Mouse (Mus musculus) CH12.LX (cell line): ENCODE measurements around the gene Taar7a. TPM values are rescaled to one million over a fixed set of nuclear protein-coding genes. Genes with fewer than 3 reads are reported as not detected.

Experiments used
- DNase-seq: peaks from one replicate; pipeline ENCODE4 v3.0.0-alpha.2; 2013; ENCODE audit errors: extremely low read depth
- H3K27ac ChIP-seq: 2 replicates; pipeline ENCODE4 v1.5.1; 2012; ENCODE audit warnings: low read depth, mild to moderate bottlenecking, control low read depth, moderate library complexity; ENCODE audit not compliant: insufficient read depth
- H3K27me3 ChIP-seq: replicated peaks from 2 replicates; pipeline ENCODE3; 2012; ENCODE audit warnings: inconsistent platforms
- H3K36me3 ChIP-seq, 2 experiments: replicated peaks in 1 of 2; 2 replicates each; pipeline versions ENCODE3 to v1.6.1; 2012; ENCODE audit warnings: inconsistent platforms in 1 of 2, low read length in 1 of 2, mild to moderate bottlenecking in 1 of 2, mixed read lengths in 1 of 2, moderate library complexity in 1 of 2; ENCODE audit not compliant: control insufficient read depth in 1 of 2, insufficient read depth in 1 of 2
- H3K4me1 ChIP-seq, 2 experiments: 2 replicates each; pipeline ENCODE4 v1.6.1; 2012; ENCODE audit warnings: inconsistent platforms in 1 of 2, moderate library complexity in 1 of 2; ENCODE audit not compliant: insufficient read depth in 2 of 2, control insufficient read depth in 1 of 2
- H3K4me2 ChIP-seq: 2 replicates; pipeline ENCODE4 v1.6.1; 2012; ENCODE audit warnings: low read depth, mild to moderate bottlenecking, control low read depth; ENCODE audit not compliant: poor library complexity, insufficient read depth, severe bottlenecking
- H3K4me3 ChIP-seq, 3 experiments: fragments of 150-350 bp in 1 of 3; sonication (generic) in 1 of 3; replicated peaks in 1 of 3; 2 replicates each; pipeline versions ENCODE3 to v1.5.1; 2011 to 2012; ENCODE audit warnings: low read depth in 2 of 3, low read length in 2 of 3, mild to moderate bottlenecking in 2 of 3, moderate library complexity in 2 of 3, control low read depth in 1 of 3, improper control_type of control experiment in 1 of 3, inconsistent platforms in 1 of 3, mixed read lengths in 1 of 3; ENCODE audit not compliant: poor library complexity in 1 of 3
- H3K79me2 ChIP-seq: replicated peaks from 2 replicates; pipeline ENCODE4 v1.6.1; 2012; ENCODE audit warnings: mild to moderate bottlenecking, moderate library complexity; ENCODE audit not compliant: control insufficient read depth, poor library complexity, insufficient read depth, severe bottlenecking; ENCODE audit errors: extremely low read depth
- H3K9ac ChIP-seq: 2 replicates; pipeline ENCODE4 v1.6.1; 2012; ENCODE audit warnings: low read depth, mild to moderate bottlenecking, control low read depth, moderate library complexity; ENCODE audit not compliant: insufficient read depth
- H3K9me3 ChIP-seq: replicated peaks from 2 replicates; pipeline ENCODE3; 2012; ENCODE audit warnings: low read length, inconsistent platforms, mixed read lengths
- CHD1 ChIP-seq: IDR thresholded peaks from 2 replicates; pipeline ENCODE4 v1.6.1; 2012; ENCODE audit warnings: low read depth, low read length, improper control_type of control experiment, inconsistent platforms
- HCFC1 ChIP-seq: IDR thresholded peaks from 2 replicates; pipeline ENCODE4 v1.6.1; 2012; ENCODE audit warnings: low read depth, mild to moderate bottlenecking, inconsistent platforms, low read length, improper control_type of control experiment
- IRF4 ChIP-seq: IDR thresholded peaks from 2 replicates; pipeline ENCODE4 v1.6.1; 2014; ENCODE audit warnings: low read depth, mild to moderate bottlenecking, inconsistent platforms, low read length, improper control_type of control experiment
- JUN ChIP-seq: IDR thresholded peaks from 2 replicates; pipeline ENCODE4 v1.6.1; 2011; ENCODE audit warnings: low read depth, mild to moderate bottlenecking, low read length, improper control_type of control experiment, moderate library complexity; ENCODE audit not compliant: insufficient read depth
- JUND ChIP-seq: conservative IDR thresholded peaks from 2 replicates; pipeline ENCODE4 v1.6.1; 2011; ENCODE audit warnings: low read depth, low read length, improper control_type of control experiment
- MAFK ChIP-seq: IDR thresholded peaks from 2 replicates; pipeline ENCODE4 v1.6.1; 2011; ENCODE audit warnings: low read length, improper control_type of control experiment; ENCODE audit not compliant: insufficient replicate concordance
- MAX ChIP-seq: IDR thresholded peaks from 2 replicates; pipeline ENCODE4 v1.6.1; 2011; ENCODE audit warnings: low read length, improper control_type of control experiment
- MAZ ChIP-seq: IDR thresholded peaks from 2 replicates; pipeline ENCODE4 v1.6.1; 2012; ENCODE audit warnings: low read depth, mild to moderate bottlenecking, inconsistent platforms, low read length, improper control_type of control experiment, moderate library complexity
- MYC ChIP-seq: IDR thresholded peaks from 2 replicates; pipeline ENCODE4 v1.6.1; 2011; ENCODE audit warnings: low read depth, mild to moderate bottlenecking, improper control_type of control experiment, low read length
- PAX5 ChIP-seq: IDR thresholded peaks from 2 replicates; pipeline ENCODE4 v1.6.1; 2012; ENCODE audit warnings: low read length, inconsistent platforms, mixed read lengths
- RAD21 ChIP-seq: IDR thresholded peaks from 2 replicates; pipeline ENCODE4 v1.6.1; 2011; ENCODE audit warnings: low read depth, mild to moderate bottlenecking, low read length, improper control_type of control experiment, moderate library complexity
- RCOR1 ChIP-seq: conservative IDR thresholded peaks from 2 replicates; pipeline ENCODE4 v1.6.1; 2012; ENCODE audit warnings: low read depth, mild to moderate bottlenecking, inconsistent platforms, low read length, improper control_type of control experiment
- USF1 ChIP-seq: IDR thresholded peaks from 2 replicates; pipeline ENCODE4 v1.6.1; 2014; ENCODE audit warnings: low read depth, mild to moderate bottlenecking, inconsistent platforms, low read length, improper control_type of control experiment
- USF2 ChIP-seq: conservative IDR thresholded peaks from 2 replicates; pipeline ENCODE4 v1.6.1; 2011; ENCODE audit warnings: low read depth, low read length, improper control_type of control experiment
- ZKSCAN1 ChIP-seq: IDR thresholded peaks from 2 replicates; pipeline ENCODE4 v1.6.1; 2012; ENCODE audit warnings: low read depth, inconsistent platforms, low read length, improper control_type of control experiment, borderline replicate concordance
- ZMIZ1 ChIP-seq: IDR thresholded peaks from 2 replicates; pipeline ENCODE4 v1.6.1; 2012; ENCODE audit warnings: low read depth, mild to moderate bottlenecking, inconsistent platforms, low read length, improper control_type of control experiment
- dilution Hi-C: fragments of 300-500 bp; cut with MboI; formaldehyde crosslinking; loops from 2 replicates; pipeline ENCODE4 v1.14.3; 2020; ENCODE audit warnings: low sequenced_read_pairs; ENCODE audit not compliant: extremely low pct_unique_long_range_greater_than_20kb, extremely low pct_ligation_motif_present
- in situ Hi-C: fragments of 300-500 bp; cut with MboI; formaldehyde crosslinking; loops from 3 replicates; pipeline ENCODE4 v1.14.3; 2019; ENCODE audit warnings: low sequenced_read_pairs, low pct_ligation_motif_present, low pct_unique_long_range_greater_than_20kb, mixed read lengths
- polyA plus RNA-seq: library from polyadenylated mRNA; unstranded; fragments of >175 nt; gene quantifications from 2 replicates; pipeline ENCODE4 v1.2.1, GENCODE M21; 2012; ENCODE audit warnings: low read depth; ENCODE audit not compliant: insufficient read length
- total RNA-seq, 2 experiments: library from RNA; depleted of rRNA; stranded (reverse); fragments of 300-350 nt in 1 of 2; fragments of >200 nt in 1 of 2; gene quantifications; 2 replicates each; pipeline ENCODE4 v1.2.3; 2012 to 2014

The Taar7a gene
- total and polyA plus RNA-seq, 3 experiments = not detected

DNA sequence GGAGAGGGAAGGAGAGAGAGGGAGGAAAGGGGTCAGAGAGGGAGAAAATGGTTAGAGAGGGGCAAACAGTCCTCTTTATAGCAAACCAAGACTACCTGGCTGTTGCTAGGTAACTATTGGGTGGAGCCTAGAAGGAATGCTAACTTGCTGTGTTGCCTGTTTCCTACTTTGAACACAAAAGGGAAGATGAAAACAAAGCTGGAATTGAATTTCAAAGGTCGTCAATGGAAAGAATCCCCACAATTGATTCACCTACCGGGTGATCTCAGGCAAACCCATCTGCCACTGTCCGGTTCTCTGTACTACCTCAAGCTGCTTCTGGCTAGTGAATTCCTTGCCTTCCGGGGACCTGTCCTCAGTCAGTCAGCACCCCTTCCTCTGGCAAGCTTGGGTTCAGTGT is 15.3 kb downstream of the Taar7a start:
- no peak for TF ChIP-seq PAX5
- TF ChIP-seq RCOR1 = no peak
- no peak for TF ChIP-seq USF2
- no peak for TF ChIP-seq JUN
- no peak for TF ChIP-seq USF1
- no peak for TF ChIP-seq HCFC1
- no peak for TF ChIP-seq IRF4
- TF ChIP-seq MAX = no peak
- Histone ChIP-seq H3K9ac (no peak overlapping the region), H3K36me3 (no peaks in the 10 kb centered on the region), H3K27me3 (no peaks in the 10 kb centered on the region), H3K4me1 (no peaks in the 10 kb centered on the region), H3K9me3 (no peaks in the 10 kb centered on the region), H3K4me2 (no peak overlapping the region), H3K27ac (no peak overlapping the region), H3K79me2 (no peaks in the 10 kb centered on the region), H3K4me3 (no peak overlapping the region)
- in situ Hi-C loops = no loop called here
- DNase-seq = no peak
- dilution Hi-C loops = no loop called here

GRCm38 (mm10) chr10:23971256-23971655 is 22.0 kb downstream of the Taar7a start:
- Histone ChIP-seq H3K9ac (no peak overlapping the region), H3K27ac (no peak overlapping the region), H3K4me2 (no peak overlapping the region), H3K36me3 (no peaks in the 10 kb centered on the region)
- TF ChIP-seq JUN (no peak), RCOR1 (no peak), USF2 (no peak), CHD1 (no peak), ZMIZ1 (no peak)
- TF ChIP-seq, all 38 proteins: peak for 0
- H3K4me3 ChIP-seq = no peak overlapping the region
- no peak for DNase-seq
- no peaks in the 10 kb centered on the region for H3K27me3 ChIP-seq
- no peaks in the 10 kb centered on the region for H3K4me1 ChIP-seq
- in situ Hi-C loops (loop anchor here (25.0 kb wide), 1 partner anchor 341 kb away; no protein-coding TSS in a partner anchor), dilution Hi-C loops (no loop called here)
- H3K79me2 ChIP-seq = no peaks in the 10 kb centered on the region
- H3K9me3 ChIP-seq = no peaks in the 10 kb centered on the region

DNA sequence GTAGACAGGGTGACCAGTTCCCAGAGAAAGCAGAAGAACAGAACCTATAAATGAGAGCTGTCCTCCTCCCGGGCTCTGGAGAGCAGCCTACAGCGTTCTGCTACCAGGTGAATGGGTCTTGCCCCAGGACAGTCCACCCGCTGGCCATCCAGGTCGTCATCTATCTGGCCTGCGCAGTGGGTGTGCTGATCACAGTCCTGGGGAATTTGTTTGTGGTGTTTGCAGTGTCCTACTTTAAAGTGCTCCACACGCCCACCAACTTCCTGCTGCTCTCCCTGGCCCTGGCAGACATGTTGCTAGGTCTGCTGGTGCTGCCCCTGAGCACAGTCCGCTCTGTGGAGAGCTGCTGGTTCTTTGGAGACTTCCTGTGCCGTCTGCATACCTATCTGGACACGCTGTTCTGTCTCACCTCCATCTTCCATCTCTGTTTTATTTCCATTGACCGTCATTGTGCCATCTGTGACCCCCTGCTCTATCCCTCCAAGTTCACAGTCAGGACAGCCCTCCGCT is 22.6 kb downstream of the Taar7a start, which contains the start of gene Taar5:
TSS of gene Taar5 (plus strand) at position 51 of the 510 bp plus-strand sequence.
- Histone ChIP-seq H3K9ac (no peak within 1 kb of the TSS), H3K27me3 (no peaks in the 10 kb centered on the region), H3K79me2 (no peaks in the 10 kb centered on the region), H3K4me3 (no peak within 1 kb of the TSS)
- no peak for TF ChIP-seq MAZ
- no peak for TF ChIP-seq RAD21
- TF ChIP-seq ZKSCAN1 = no peak
- TF ChIP-seq JUND = no peak
- TF ChIP-seq MAFK = no peak
- TF ChIP-seq MYC = no peak
- no peak for TF ChIP-seq MAX
- TF ChIP-seq, all 38 proteins: peak for 0
- in situ Hi-C loops = loop anchor here (25.0 kb wide), 1 partner anchor 342 kb away; no protein-coding TSS in a partner anchor
- no peak for DNase-seq
- Histone ChIP-seq H3K4me2 (no peak within 1 kb of the TSS), H3K4me1 (no peaks in the 10 kb centered on the region), H3K36me3 (no peaks in the 10 kb centered on the region), H3K27ac (no peak within 1 kb of the TSS), H3K9me3 (no peaks in the 10 kb centered on the region)
- dilution Hi-C loops = no loop called here
